27 mouse cellular contexts compared by ENCODE assay signal in genomic region chr13:107340802-107341364, GRCm38 (mm10).
DNase-seq lines count a peak whose midpoint lies in the region; ATAC-seq lines count a peak whose summit lies in the region.
"Had no signal": no experiment of that assay in that cellular context is flagged by ENCODE, and none has a peak within 500 bp of the region (broad histone marks: within the 10 kb centered on the region; RNA-seq: fewer than 3 reads in every experiment).

No protein-coding gene starts in this region.

- no peak overlapping the region; the same call in 1 of the 2 replicates for H3K27ac ChIP-seq in hindbrain, embryonic 14.5 days
- no peak overlapping the region for H3K27ac ChIP-seq in hindbrain, embryonic 11.5 days (ENCODE audit: low read depth, low read length)
- no peak overlapping the region; the same call in 1 of the 2 replicates for H3K27ac ChIP-seq in lung, embryonic 16.5 days (ENCODE audit: low read length)
- H3K27ac ChIP-seq in neural tube, embryonic 15.5 days (replicated peaks): peak overlapping the region; percentile 41; the same call in 1 of the 2 replicates
- H3K27ac ChIP-seq: forebrain, embryonic 10.5 days; heart, adult 2 months; heart, embryonic 13.5 days; limb, embryonic 10.5 days; liver, embryonic 15.5 days; midbrain, embryonic 12.5 days; stomach, embryonic 15.5 days had no signal

- no peaks in the 10 kb centered on the region for H3K9me3 ChIP-seq in hindbrain, embryonic 14.5 days (ENCODE audit: control insufficient read depth, low read length)
- H3K9me3 ChIP-seq in hindbrain, embryonic 11.5 days (ENCODE audit: control insufficient read depth, low read length): no peaks in the 10 kb centered on the region
- no peaks in the 10 kb centered on the region for H3K9me3 ChIP-seq in lung, embryonic 16.5 days (ENCODE audit: control insufficient read depth, low read length)
- no peaks in the 10 kb centered on the region for H3K9me3 ChIP-seq in neural tube, embryonic 15.5 days (replicated peaks)
- H3K9me3 ChIP-seq: forebrain, embryonic 10.5 days; heart, embryonic 13.5 days; limb, embryonic 10.5 days; liver, embryonic 15.5 days; midbrain, embryonic 12.5 days; stomach, embryonic 15.5 days had no signal

- peak; percentile 39 for DNase-seq in hindbrain, embryonic 14.5 days (ENCODE audit: low spot score)
- no peak for DNase-seq in hindbrain, embryonic 11.5 days (ENCODE audit: low spot score)
- DNase-seq in lung, adult 18-20 months: no peak
- DNase-seq in ovary, postnatal 36 days (ENCODE audit: low spot score): peak; percentile 11
- no peak for DNase-seq in ovary, postnatal 14 days (ENCODE audit: low spot score)
- DNase-seq in heart, postnatal 25 days (ENCODE audit: low spot score): no peak
- DNase-seq: adrenal gland, postnatal 25 days; cerebellum, adult 9-10 months; gastrocnemius, postnatal 36 days; heart, adult 2 months; heart, postnatal 14 days; kidney, adult 18-20 months; kidney, postnatal 10 days; liver; right cerebral cortex, postnatal 4 days; thymus, adult 2 months had no signal

- peak; percentile 40; the same call in 1 of the 2 replicates for ATAC-seq in hindbrain, embryonic 14.5 days (ENCODE audit: low FRiP score)
- ATAC-seq in hindbrain, embryonic 11.5 days (ENCODE audit: low FRiP score): no peak
- ATAC-seq in lung, embryonic 16.5 days (ENCODE audit: low read depth): peak; percentile 62; the same call in 1 of the 2 replicates
- peak; percentile 53; the same call in 1 of the 2 replicates for ATAC-seq in neural tube, embryonic 15.5 days (ENCODE audit: low FRiP score)
- ATAC-seq: CD4-positive, CD25-positive, alpha-beta regulatory T cell, adult 4 months; inflammation-experienced regulatory T-cells, adult 6 months had no signal

- 0 out of 2 replicates have a peak, but pooled peaks cover 2% of the 10 kb centered on the region for H3K4me1 ChIP-seq in hindbrain, embryonic 14.5 days (replicated peaks; ENCODE audit: control insufficient read depth, insufficient read depth, low read length)
- H3K4me1 ChIP-seq in hindbrain, embryonic 11.5 days (replicated peaks; ENCODE audit: control insufficient read depth, insufficient read depth, low read length): no peaks in the 10 kb centered on the region
- H3K4me1 ChIP-seq in lung, embryonic 16.5 days (replicated peaks; ENCODE audit: control insufficient read depth, insufficient read depth, low read length): peaks cover 10% of the 10 kb centered on the region
- peaks cover 14% of the 10 kb centered on the region for H3K4me1 ChIP-seq in neural tube, embryonic 15.5 days
- H3K4me1 ChIP-seq: forebrain, embryonic 10.5 days; heart, embryonic 13.5 days; limb, embryonic 10.5 days; liver, embryonic 15.5 days; stomach, embryonic 15.5 days had no signal

- no peak overlapping the region for H3K9ac ChIP-seq in hindbrain, embryonic 14.5 days
- no peak overlapping the region for H3K9ac ChIP-seq in hindbrain, embryonic 11.5 days (ENCODE audit: low read depth, low read length)
- H3K9ac ChIP-seq in lung, embryonic 16.5 days (ENCODE audit: low read length): no peak overlapping the region
- H3K9ac ChIP-seq in neural tube, embryonic 15.5 days (replicated peaks): no peak overlapping the region
- H3K9ac ChIP-seq: heart, embryonic 13.5 days; liver, embryonic 15.5 days; midbrain, embryonic 12.5 days; stomach, embryonic 15.5 days had no signal

- H3K4me2 ChIP-seq in hindbrain, embryonic 14.5 days (replicated peaks): no peak overlapping the region
- no peak overlapping the region for H3K4me2 ChIP-seq in hindbrain, embryonic 11.5 days (replicated peaks; ENCODE audit: low read depth, low read length)
- no peak overlapping the region for H3K4me2 ChIP-seq in lung, embryonic 16.5 days (ENCODE audit: low read depth, low read length)
- no peak overlapping the region for H3K4me2 ChIP-seq in neural tube, embryonic 15.5 days
- H3K4me2 ChIP-seq: heart, embryonic 13.5 days; liver, embryonic 15.5 days; midbrain, embryonic 12.5 days; stomach, embryonic 15.5 days had no signal

- 66% methylated on average over 11 of the region's 11 CpGs for WGBS in hindbrain, embryonic 14.5 days
- 89% methylated on average over 11 of the region's 11 CpGs for WGBS in hindbrain, embryonic 11.5 days
- 36% methylated on average over 11 of the region's 11 CpGs for WGBS in lung, embryonic 16.5 days
- WGBS in neural tube, embryonic 15.5 days: 44% methylated on average over 11 of the region's 11 CpGs

- intact Hi-C loops in heart, postnatal 25 days (cut with DNase I): no loop called here

- H3K27me3 ChIP-seq in hindbrain, embryonic 14.5 days (ENCODE audit: control insufficient read depth, insufficient read depth, low read length): no peaks in the 10 kb centered on the region
- H3K27me3 ChIP-seq in hindbrain, embryonic 11.5 days (ENCODE audit: control insufficient read depth, insufficient read depth, low read length): no peaks in the 10 kb centered on the region
- no peaks in the 10 kb centered on the region for H3K27me3 ChIP-seq in lung, embryonic 16.5 days (ENCODE audit: control insufficient read depth, insufficient read depth, low read depth, low read length)
- H3K27me3 ChIP-seq in neural tube, embryonic 15.5 days (replicated peaks): no peaks in the 10 kb centered on the region
- H3K27me3 ChIP-seq: heart, embryonic 13.5 days; liver, embryonic 15.5 days; midbrain, embryonic 12.5 days; stomach, embryonic 15.5 days had no signal

- H3K4me3 ChIP-seq in hindbrain, embryonic 14.5 days (replicated peaks; ENCODE audit: low read length): no peak overlapping the region
- H3K4me3 ChIP-seq in hindbrain, embryonic 11.5 days (ENCODE audit: low read depth, low read length): no peak overlapping the region
- no peak overlapping the region for H3K4me3 ChIP-seq in lung, embryonic 16.5 days (ENCODE audit: low read length)
- no peak overlapping the region for H3K4me3 ChIP-seq in neural tube, embryonic 15.5 days (replicated peaks)
- H3K4me3 ChIP-seq: forebrain, embryonic 10.5 days; heart, adult 2 months; heart, embryonic 13.5 days; limb, embryonic 10.5 days; liver, embryonic 15.5 days; midbrain, embryonic 12.5 days; myocyte; stomach, embryonic 15.5 days had no signal

- H3K36me3 ChIP-seq in hindbrain, embryonic 14.5 days (replicated peaks; ENCODE audit: control insufficient read depth, insufficient read depth): no peaks in the 10 kb centered on the region
- no peaks in the 10 kb centered on the region for H3K36me3 ChIP-seq in hindbrain, embryonic 11.5 days (ENCODE audit: control insufficient read depth, insufficient read depth, low read length)
- no peaks in the 10 kb centered on the region for H3K36me3 ChIP-seq in lung, embryonic 16.5 days (ENCODE audit: control insufficient read depth, insufficient read depth, low read length)
- no peaks in the 10 kb centered on the region for H3K36me3 ChIP-seq in neural tube, embryonic 15.5 days
- H3K36me3 ChIP-seq: forebrain, embryonic 10.5 days; heart, embryonic 13.5 days; limb, embryonic 10.5 days; liver, embryonic 15.5 days; midbrain, embryonic 12.5 days; stomach, embryonic 15.5 days had no signal

Comparison
In these comparisons a context has a peak if more than half of its experiments do, and no peak if none do; other contexts are left out.
1. DNase-seq: peak in hindbrain, embryonic 14.5 days (single experiment) and ovary, postnatal 36 days (single experiment); none in hindbrain, embryonic 11.5 days (single experiment), lung, adult 18-20 months (0 of 2), ovary, postnatal 14 days (single experiment) and heart, postnatal 25 days (single experiment).